Mouse (Mus musculus) hindbrain, embryonic 10.5 days (tissue): ENCODE data around the gene Mamstr. TPM values are rescaled to one million over a fixed set of nuclear protein-coding genes. Genes with fewer than 3 reads are reported as not detected.
A peak's percentile ranks its signal among the peaks of the same experiment; 100 is the strongest.
"Not testable (repeated sequence)": the region's sequence is repeated elsewhere in the genome, so short reads cannot be mapped to it uniquely, and the experiment has no call there.

Experiments
- DNase-seq: peaks from one replicate; pipeline ENCODE4 v3.0.0-alpha.2; 2017; ENCODE audit warnings: low spot score
- H3K27ac ChIP-seq: fragments of 300-500 bp; sonication (generic); 2 replicates; pipeline ENCODE4 v1.5.1; 2016; ENCODE audit warnings: mild to moderate bottlenecking, moderate library complexity
- H3K27me3 ChIP-seq: fragments of 300-500 bp; sonication (generic); 2 replicates; pipeline ENCODE4 v1.6.1; 2016; ENCODE audit warnings: mild to moderate bottlenecking; ENCODE audit not compliant: poor library complexity, insufficient read depth, severe bottlenecking
- H3K36me3 ChIP-seq: fragments of 300-500 bp; sonication (generic); 2 replicates; pipeline ENCODE4 v1.6.1; 2016; ENCODE audit warnings: mild to moderate bottlenecking, moderate library complexity
- H3K4me1 ChIP-seq: fragments of 300-500 bp; sonication (generic); replicated peaks from 2 replicates; pipeline ENCODE4 v1.6.1; 2016; ENCODE audit warnings: mild to moderate bottlenecking
- H3K4me3 ChIP-seq: fragments of 300-500 bp; sonication (generic); 2 replicates; pipeline ENCODE4 v1.5.1; 2016; ENCODE audit warnings: mild to moderate bottlenecking, moderate library complexity
- H3K9me3 ChIP-seq: fragments of 300-500 bp; sonication (generic); 2 replicates; pipeline ENCODE4 v1.6.1; 2016; ENCODE audit warnings: mild to moderate bottlenecking, moderate library complexity
- WGBS: fragments of 180-500 bp; shearing (Covaris S2); methylation state at CpG from one replicate; pipeline ENCODE4 v1.1.7; 2016; 5-methylcytosine and 5-hydroxymethylcytosine counted together
- polyA plus RNA-seq: library from polyadenylated mRNA; unstranded; fragments of >200 nt; fragmentation: Nextera tagmentation; extraction: Ambion mirVana; gene quantifications from 2 replicates; pipeline ENCODE4 v1.2.1, GENCODE M21; 2016

Gene Mamstr
- polyA plus RNA-seq, 1 experiment from 2014 or later, result 2.6 TPM

DNA sequence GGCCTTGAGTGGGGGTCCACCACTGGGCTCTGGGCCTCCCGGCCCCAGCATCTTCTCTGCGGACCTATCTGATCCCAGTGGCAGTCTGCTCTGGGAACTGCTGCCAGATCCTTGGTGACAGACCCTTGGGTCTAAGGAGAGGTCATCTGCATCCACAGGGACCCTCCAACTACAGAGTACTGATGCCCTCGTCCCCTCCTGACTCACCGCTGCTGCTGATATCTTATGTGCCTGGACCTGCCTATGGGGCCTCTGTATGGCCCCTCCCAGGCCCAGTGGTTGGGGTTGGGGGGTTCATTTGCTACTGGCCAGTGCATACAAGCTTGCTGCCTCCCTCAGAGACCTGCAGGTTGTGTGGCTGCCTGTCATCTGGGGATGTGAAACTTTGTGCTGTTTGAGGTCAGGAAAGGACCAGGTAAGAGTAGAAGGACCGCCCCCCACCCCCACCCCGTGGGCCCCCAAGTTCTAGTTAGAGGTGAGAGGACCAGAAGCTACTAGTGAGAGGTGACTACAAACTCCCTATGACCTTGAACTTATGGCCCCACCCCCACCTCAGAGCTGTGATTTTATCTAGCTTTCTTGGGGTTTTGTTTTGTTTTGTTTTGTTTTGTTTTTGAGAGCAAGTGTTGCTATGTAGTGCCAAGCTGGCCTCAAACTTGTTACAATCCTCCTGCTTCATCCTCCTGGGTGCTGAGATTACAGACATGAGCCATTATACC lies 5.3 kb downstream of the Mamstr start:
- no peak for DNase-seq
- Histone ChIP-seq H3K27ac (peak overlapping the region; percentile 96), H3K4me3 (peak overlapping the region; percentile 58), H3K4me1 (peaks cover 51% of the 10 kb centered on the region), H3K9me3 (no peaks in the 10 kb centered on the region), H3K36me3 (no peaks in the 10 kb centered on the region), H3K27me3 (peaks cover 13% of the 10 kb centered on the region; the same call in 1 of the 2 replicates)
- WGBS, result 67% methylated on average over 6 of the region's 6 CpGs

DNA sequence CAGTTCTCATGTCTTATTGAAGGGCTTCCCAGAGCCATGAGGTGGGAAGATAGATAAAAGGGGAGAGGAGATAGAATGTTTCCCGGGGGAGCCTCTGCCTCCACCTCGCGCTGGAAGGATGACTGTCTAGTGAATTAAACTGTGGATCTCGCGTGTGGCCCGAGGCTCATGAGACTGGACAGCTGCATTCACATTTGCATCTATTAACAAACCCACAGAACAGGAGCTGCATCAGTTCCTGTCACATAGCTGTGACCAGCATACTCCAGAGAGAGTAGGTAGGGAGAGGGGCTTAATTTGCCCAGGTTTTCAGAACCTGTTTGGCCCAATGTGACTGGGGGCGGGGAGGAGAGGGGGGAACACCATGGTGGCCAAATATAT lies 5.8 kb downstream of the Mamstr start:
- Histone ChIP-seq H3K36me3 (no peaks in the 10 kb centered on the region), H3K27me3 (peaks cover 8% of the 10 kb centered on the region; the same call in 1 of the 2 replicates), H3K4me3 (no peak overlapping the region), H3K27ac (no peak overlapping the region), H3K4me1 (peaks cover 46% of the 10 kb centered on the region), H3K9me3 (no peaks in the 10 kb centered on the region)
- WGBS, result 79% methylated on average over 7 of the region's 7 CpGs
- DNase-seq, result no peak

DNA sequence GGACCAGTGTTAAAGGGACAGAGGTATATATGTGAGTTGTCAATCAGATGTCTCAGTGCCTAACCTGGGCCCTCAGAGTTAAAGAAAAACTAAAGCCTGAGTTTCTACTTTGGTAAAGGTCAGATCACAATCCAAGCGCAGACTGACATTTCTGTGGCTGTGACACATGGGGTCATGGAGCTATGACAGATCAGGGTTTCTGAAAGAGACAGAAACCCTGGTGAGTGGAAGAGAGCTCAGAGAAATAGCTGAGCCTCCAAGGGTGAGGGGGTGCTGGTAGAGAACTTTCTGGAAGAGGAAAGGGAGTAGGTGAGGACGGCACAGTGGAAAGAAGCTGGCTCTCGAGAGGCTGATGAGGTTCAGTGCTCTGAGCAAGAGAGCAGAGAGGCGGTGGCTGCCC lies 6.9 kb downstream of the Mamstr start:
- Histone ChIP-seq H3K27me3 (no peaks in the 10 kb centered on the region), H3K4me1 (peaks cover 36% of the 10 kb centered on the region), H3K36me3 (no peaks in the 10 kb centered on the region), H3K9me3 (no peaks in the 10 kb centered on the region), H3K4me3 (no peak overlapping the region), H3K27ac (no peak overlapping the region)
- no peak for DNase-seq
- 83% methylated on average over 4 of the region's 4 CpGs for WGBS

DNA sequence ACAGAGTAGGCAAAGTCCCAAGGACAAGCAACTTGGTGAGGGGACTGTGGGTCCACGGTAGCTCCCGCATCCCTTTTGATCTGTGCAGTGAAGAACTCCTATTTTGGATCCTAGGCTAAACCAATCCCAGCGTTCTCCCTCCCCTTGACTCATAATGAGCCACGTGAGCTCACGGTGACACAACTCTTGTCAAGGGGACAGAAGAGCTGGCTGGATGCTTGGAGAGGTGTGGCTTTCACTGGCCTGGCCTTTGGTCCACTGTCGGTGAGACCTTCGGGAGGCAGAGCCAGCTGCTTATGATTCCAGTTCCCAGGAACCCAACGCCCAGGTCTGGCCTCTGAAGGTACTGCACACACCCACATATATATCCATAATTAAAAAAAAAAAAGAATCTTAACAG lies 9.6 kb downstream of the Mamstr start:
- H3K27ac ChIP-seq, result no peak overlapping the region
- H3K36me3 ChIP-seq, result no peaks in the 10 kb centered on the region
- DNase-seq, result no peak
- no peak overlapping the region for H3K4me3 ChIP-seq
- H3K9me3 ChIP-seq, result no peaks in the 10 kb centered on the region
- H3K27me3 ChIP-seq, result no peaks in the 10 kb centered on the region
- H3K4me1 ChIP-seq, result peaks cover 17% of the 10 kb centered on the region
- WGBS, result 81% methylated on average over 8 of the region's 8 CpGs

DNA sequence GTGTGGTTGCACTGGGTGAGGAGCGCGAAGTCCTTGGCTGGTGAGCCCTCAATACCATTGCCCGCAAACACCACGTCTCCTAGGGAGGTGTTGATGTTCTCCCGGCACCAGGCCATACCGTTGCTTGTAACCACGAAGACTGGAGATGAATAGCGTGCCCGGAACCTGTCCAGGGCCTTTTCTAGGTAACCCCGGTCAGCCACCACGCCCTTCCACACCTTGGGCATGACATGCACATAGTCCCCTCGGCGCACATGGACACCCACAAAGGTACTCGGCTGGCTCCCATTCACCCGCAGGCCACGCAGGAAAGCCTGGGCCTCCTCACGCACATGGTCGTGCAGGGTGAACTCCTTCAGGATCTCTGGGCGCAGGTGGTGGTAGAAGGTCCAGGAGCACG lies 10.7 kb downstream of the Mamstr start:
- H3K4me3 ChIP-seq, H3K27ac ChIP-seq, H3K27me3 ChIP-seq, H3K9me3 ChIP-seq, H3K36me3 ChIP-seq, DNase-seq: not testable (repeated sequence)
- 93% methylated on average over 20 of the region's 20 CpGs for WGBS
- peaks cover 14% of the 10 kb centered on the region for H3K4me1 ChIP-seq

DNA sequence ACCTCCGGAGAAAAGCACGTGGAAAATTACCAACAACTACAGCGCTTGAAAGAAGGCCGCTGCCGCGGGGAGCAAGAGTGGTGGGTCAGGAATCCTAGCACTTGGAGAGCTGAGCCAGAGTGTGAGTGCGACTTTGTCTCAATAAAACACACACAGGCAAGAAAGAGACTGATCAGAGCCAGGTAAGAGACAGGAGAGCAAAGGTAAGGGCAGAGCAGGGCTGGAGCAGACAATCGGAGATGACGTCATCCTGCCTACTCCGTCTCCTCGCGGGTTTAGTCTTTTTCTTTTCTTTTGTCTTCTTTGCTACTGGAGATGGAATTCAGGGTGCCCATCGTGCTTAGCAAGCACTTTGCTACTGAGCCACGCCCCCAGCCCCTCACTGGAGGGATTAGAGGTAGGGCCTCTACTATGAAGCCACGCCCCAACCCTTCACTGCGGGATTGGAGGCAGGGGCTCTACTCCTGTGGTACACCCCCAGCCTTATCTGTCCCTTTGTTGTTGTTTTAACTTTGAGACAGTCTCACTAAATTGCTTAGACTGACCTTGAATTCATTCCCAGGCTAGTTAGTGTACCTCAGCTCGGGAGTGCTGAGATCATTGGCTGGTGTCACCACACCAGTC lies 14.8 kb downstream of the Mamstr start:
- peak overlapping the region; percentile 43; the same call in 1 of the 2 replicates for H3K27ac ChIP-seq
- 31% methylated on average over 17 of the region's 17 CpGs for WGBS
- H3K36me3 ChIP-seq, result no peaks in the 10 kb centered on the region
- no peaks in the 10 kb centered on the region for H3K27me3 ChIP-seq
- no peak for DNase-seq
- peaks cover 15% of the 10 kb centered on the region for H3K4me1 ChIP-seq
- peak overlapping the region; percentile 30 for H3K4me3 ChIP-seq
- peaks cover 2% of the 10 kb centered on the region; the same call in 1 of the 2 replicates for H3K9me3 ChIP-seq

DNA sequence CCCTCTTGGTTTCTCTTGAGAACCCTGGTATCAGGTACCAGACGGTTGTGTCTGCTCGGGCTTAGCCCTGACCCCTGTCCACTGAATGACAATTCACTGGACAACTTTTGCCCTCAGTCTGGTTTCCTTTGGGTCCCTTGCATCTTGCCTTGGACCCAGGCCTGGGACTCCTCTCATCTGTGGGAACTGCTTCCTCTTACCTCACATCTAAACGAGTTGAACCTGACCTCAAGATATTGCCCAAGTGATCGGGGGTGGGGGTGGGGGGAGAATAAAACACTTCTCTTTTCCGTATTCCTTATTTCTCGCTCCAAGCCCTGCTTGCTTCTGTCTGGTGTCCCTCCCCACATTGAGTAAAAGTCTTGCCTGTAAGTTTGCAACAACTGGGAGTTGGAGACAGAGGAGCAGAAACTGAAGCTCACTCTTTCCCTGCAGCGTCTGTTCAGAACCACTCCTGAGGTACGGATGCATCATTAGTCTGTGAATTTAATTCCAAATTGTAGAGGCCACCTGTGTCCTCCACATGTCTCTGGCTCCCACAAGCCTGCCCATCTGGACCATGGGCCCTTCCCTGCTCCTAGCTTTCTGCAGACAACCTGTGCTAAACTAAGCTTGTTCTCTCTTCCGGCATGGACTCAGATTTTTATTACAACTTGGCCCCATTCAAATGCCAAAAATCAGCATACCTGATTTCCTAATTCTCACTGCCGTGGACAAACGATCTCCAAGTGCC lies 21.1 kb downstream of the Mamstr start:
- Histone ChIP-seq H3K27me3 (peaks cover 5% of the 10 kb centered on the region; the same call in 1 of the 2 replicates), H3K36me3 (no peaks in the 10 kb centered on the region), H3K4me3 (no peak overlapping the region), H3K27ac (no peak overlapping the region), H3K4me1 (peaks cover 27% of the 10 kb centered on the region), H3K9me3 (peaks cover 2% of the 10 kb centered on the region; the same call in 1 of the 2 replicates)
- WGBS, result 87% methylated on average over 11 of the region's 11 CpGs
- DNase-seq, result no peak

DNA sequence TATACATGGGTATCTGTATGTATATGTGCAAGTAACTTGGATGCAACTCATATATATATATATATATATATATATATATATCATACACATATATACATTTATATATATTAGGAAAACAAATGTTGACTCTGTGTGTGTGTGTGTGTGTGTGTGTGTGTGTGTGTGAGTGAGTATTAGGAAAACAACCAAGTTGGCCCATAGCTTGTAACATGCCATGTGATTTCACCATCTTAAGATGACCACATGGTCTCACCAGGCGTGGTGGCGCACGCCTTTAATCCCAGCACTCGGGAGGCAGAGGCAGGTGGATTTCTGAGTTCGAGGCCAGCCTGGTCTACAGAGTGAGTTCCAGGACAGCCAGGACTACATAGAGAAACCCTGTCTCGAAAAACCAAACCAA lies 21.9 kb downstream of the Mamstr start:
- 90% methylated on average over 6 of the region's 6 CpGs for WGBS
- not testable (repeated sequence) for H3K27ac ChIP-seq, H3K27me3 ChIP-seq, H3K9me3 ChIP-seq, H3K4me3 ChIP-seq, DNase-seq, H3K36me3 ChIP-seq
- peaks cover 24% of the 10 kb centered on the region for H3K4me1 ChIP-seq

DNA sequence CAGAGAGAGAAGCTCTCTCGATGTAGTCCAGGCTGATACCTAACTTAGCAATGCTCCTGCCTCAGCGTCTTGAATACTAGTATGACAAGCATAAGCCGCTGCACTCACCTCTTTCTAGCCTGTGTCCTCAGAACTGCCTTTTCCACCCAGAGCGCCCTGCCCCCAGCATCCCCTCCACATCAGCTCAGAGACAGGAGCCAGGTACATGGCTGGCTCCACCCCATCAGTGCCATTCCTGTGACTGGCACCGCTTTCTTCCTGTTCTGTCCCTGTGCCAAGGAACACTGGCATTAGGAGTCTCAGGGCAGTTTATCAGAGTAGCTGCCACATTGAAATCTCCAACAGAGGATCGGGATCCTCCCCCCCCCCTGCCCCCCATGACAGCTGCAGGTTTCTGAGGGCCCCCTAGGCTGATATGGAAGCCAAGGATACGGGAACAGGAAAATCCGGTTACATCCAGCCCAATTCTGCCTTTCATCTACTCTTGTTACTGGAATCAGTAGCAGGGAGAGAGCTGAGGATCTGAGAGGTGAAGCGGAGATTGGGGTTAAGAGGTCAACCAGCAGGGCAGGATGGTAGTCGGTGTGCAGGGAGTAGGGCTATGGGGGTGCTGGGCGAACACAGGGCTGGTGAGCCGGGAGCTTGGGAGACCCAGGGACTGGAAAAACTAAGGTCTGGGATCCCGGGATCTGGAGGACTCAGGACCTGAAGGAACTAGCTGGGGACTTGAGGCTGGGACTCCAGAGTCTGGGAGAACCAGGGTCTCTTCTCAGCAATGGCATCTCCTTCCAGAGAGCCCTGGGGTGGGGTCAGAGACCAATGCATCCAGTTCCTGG lies 25.7 kb downstream of the Mamstr start:
- Histone ChIP-seq H3K9me3 (0 out of 2 replicates have a peak, but pooled peaks cover 5% of the 10 kb centered on the region), H3K36me3 (no peaks in the 10 kb centered on the region), H3K4me3 (no peak overlapping the region), H3K4me1 (peaks cover 24% of the 10 kb centered on the region), H3K27me3 (peaks cover 5% of the 10 kb centered on the region; the same call in 1 of the 2 replicates), H3K27ac (peak overlapping the region; percentile 62)
- WGBS, result 59% methylated on average over 13 of the region's 13 CpGs
- no peak for DNase-seq

DNA sequence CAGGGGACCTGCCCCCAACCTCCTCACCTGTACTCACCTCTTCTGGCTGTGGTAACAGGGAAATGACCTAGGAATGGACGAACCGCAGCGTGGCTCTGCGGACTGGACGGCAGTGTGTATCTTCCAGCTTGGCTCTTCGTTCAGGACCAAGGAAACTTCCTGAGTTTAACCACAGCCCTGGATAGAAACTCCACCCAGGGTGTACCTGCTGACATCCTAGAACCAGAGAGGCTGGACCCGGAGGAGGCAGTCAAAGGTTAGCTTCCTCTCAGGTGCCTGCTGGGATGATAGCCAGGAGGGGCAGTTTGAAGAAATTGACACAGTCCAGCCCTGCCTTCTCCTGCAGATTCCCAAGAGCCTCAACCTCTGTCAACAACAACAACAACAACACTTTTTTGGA lies 26.4 kb downstream of the Mamstr start, which contains the start of gene Fut2:
Gene Fut2, minus strand, starts transcription at position 234 of the 400 bp plus-strand sequence.
- 81% methylated on average over 7 of the region's 7 CpGs for WGBS
- H3K4me1 ChIP-seq, result peaks cover 24% of the 10 kb centered on the region
- peak within 1 kb of the TSS; percentile 62 for H3K27ac ChIP-seq
- peaks cover 5% of the 10 kb centered on the region; the same call in 1 of the 2 replicates for H3K27me3 ChIP-seq
- H3K4me3 ChIP-seq, result no peak within 1 kb of the TSS
- no peak for DNase-seq
- 0 out of 2 replicates have a peak, but pooled peaks cover 5% of the 10 kb centered on the region for H3K9me3 ChIP-seq
- no peaks in the 10 kb centered on the region for H3K36me3 ChIP-seq

DNA sequence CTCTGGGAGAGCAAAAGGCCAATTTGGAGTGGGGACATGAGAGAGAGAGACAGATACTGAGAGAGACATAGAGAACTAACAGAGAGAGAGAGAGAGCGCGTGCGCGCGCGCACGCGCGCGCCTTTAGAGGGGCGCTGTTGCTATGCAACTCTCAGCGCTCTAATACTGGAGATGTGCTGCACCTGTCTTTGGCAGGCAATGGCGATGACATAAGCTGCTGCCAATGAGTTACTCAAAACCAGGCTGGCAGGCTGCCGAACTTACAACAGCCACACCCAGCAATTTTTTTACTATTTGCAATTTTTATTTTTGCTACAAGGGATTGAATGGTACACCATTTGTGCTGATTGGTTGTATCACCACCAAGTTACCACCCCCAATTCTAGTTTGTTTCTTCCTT lies 28.0 kb downstream of the Mamstr start:
- peaks cover 5% of the 10 kb centered on the region; the same call in 1 of the 2 replicates for H3K27me3 ChIP-seq
- 74% methylated on average over 14 of the region's 14 CpGs for WGBS
- H3K4me1 ChIP-seq, result peaks cover 24% of the 10 kb centered on the region
- no peak overlapping the region for H3K4me3 ChIP-seq
- no peak for DNase-seq
- H3K9me3 ChIP-seq, result 0 out of 2 replicates have a peak, but pooled peaks cover 5% of the 10 kb centered on the region
- no peaks in the 10 kb centered on the region for H3K36me3 ChIP-seq
- H3K27ac ChIP-seq, result no peak overlapping the region

DNA sequence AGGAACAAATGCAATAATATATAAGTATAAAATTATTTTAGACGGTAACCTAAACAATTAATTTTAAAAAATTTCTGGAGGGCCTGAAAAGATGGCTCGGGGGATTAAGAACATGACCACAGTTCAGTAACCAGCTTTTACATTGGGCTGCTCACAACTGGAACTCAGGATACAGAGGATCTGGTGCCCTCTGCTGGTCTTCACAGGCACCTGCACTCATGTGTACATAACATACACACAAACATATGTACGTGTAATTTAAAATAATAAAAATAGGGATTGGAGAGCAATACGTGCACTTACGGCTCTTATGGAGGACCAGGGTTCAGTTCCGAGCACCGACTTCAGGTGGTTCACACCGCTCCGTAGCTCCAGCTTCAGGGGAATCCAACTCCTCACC lies 29.1 kb downstream of the Mamstr start:
- Histone ChIP-seq H3K36me3 (no peaks in the 10 kb centered on the region), H3K27me3 (peaks cover 5% of the 10 kb centered on the region; the same call in 1 of the 2 replicates), H3K4me1 (peaks cover 20% of the 10 kb centered on the region), H3K27ac (no peak overlapping the region), H3K9me3 (0 out of 2 replicates have a peak, but pooled peaks cover 5% of the 10 kb centered on the region), H3K4me3 (no peak overlapping the region)
- 94% methylated on average over 9 of the region's 9 CpGs for WGBS
- DNase-seq, result no peak
